Mouse (Mus musculus): ENCODE data around the gene 2310061I04Rik. TPM values are rescaled to one million over a fixed set of nuclear protein-coding genes. Genes with fewer than 3 reads are reported as not detected.

2310061I04Rik gene
- total and polyA plus RNA-seq, 3 experiments = 11.4 to 106 TPM; not detected in 1

GRCm38 (mm10) chr17:35870884-35871696 is 26.1 kb downstream of the 2310061I04Rik start:
- H3K4me1 ChIP-seq (ENCODE audit: control insufficient read depth in 1 of 2, insufficient read depth in 2 of 2, low read length in 2 of 2) = peaks cover 2 to 18% of the 10 kb centered on the region in 2 experiments; a peak in 3 of 4 replicates
- DNase-seq (ENCODE audit: low read depth, low spot score) = peak; percentile 74
- peak overlapping the region; percentile 88 for H3K27ac ChIP-seq (ENCODE audit: control insufficient read depth, low read depth, low read length)
- H3K4me3 ChIP-seq (ENCODE audit: control insufficient read depth in 1 of 2, insufficient read depth in 1 of 2, low read depth in 2 of 2, low read length in 2 of 2) = peak overlapping the region; percentile 21 to 38
- no peaks in the 10 kb centered on the region for H3K27me3 ChIP-seq (ENCODE audit: control insufficient read depth in 1 of 2, insufficient read depth in 2 of 2, low read length in 2 of 2)
- no peaks in the 10 kb centered on the region for H3K9me3 ChIP-seq (replicated peaks; ENCODE audit: insufficient read depth, low read length)
- peaks cover 0 to 14% of the 10 kb centered on the region in 2 experiments; a peak in 2 of 4 replicates for H3K36me3 ChIP-seq (ENCODE audit: control insufficient read depth in 1 of 2, insufficient read depth in 2 of 2, low read length in 2 of 2)
- H3K9ac ChIP-seq (ENCODE audit: control insufficient read depth, low read depth, low read length, poor library complexity, severe bottlenecking) = peak overlapping the region; percentile 52
- H3K79me2 ChIP-seq (ENCODE audit: control insufficient read depth, insufficient read depth, low read length, poor library complexity) = peaks cover 18% of the 10 kb centered on the region
- TF ChIP-seq MXI1 (IDR thresholded peaks at IDR 0.05; ENCODE audit: low read depth, low read length) (no peak), HCFC1 (IDR thresholded peaks at IDR 0.05; ENCODE audit: low read depth, low read length) (no peak), TCF12 (IDR thresholded peaks at IDR 0.05; ENCODE audit: low read depth, low read length) (no peak), SMC3 (IDR thresholded peaks at IDR 0.05; ENCODE audit: low read depth, low read length) (peak; percentile 76), USF2 (IDR thresholded peaks at IDR 0.05; ENCODE audit: borderline replicate concordance in 1 of 2, insufficient read depth in 1 of 2, low read depth in 1 of 2, low read length in 2 of 2) (no peak), ZNF384 (IDR thresholded peaks at IDR 0.05; ENCODE audit: low read depth, low read length) (peak; percentile 85), E2F4 (IDR thresholded peaks at IDR 0.05; ENCODE audit: borderline replicate concordance, low read depth, low read length) (no peak), RCOR1 (IDR thresholded peaks at IDR 0.05; ENCODE audit: low read depth, low read length) (0 out of 2 replicates have a peak, but pooled peaks have one; percentile 17), MEF2A (IDR thresholded peaks at IDR 0.05; ENCODE audit: extremely low read depth, insufficient replicate concordance, low read depth, low read length, poor library complexity, severe bottlenecking) (no peak), ELF1 (IDR thresholded peaks at IDR 0.05; ENCODE audit: low read depth, low read length) (no peak), MYB (IDR thresholded peaks at IDR 0.05; ENCODE audit: low read depth, low read length) (no peak), TBP (IDR thresholded peaks at IDR 0.05; ENCODE audit: low read depth, low read length) (0 out of 2 replicates have a peak, but pooled peaks have one; percentile 4), ZMIZ1 (IDR thresholded peaks at IDR 0.05; ENCODE audit: low read depth, low read length) (no peak), MAX (IDR thresholded peaks at IDR 0.05; ENCODE audit: low read length) (no peak), CTCF (IDR thresholded peaks at IDR 0.05 in 2 of 3, conservative IDR thresholded peaks at IDR 0.05 in 1 of 3; ENCODE audit: control insufficient read depth in 1 of 3, insufficient read depth in 1 of 3, low read depth in 2 of 3, low read length in 3 of 3, poor library complexity in 1 of 3, severe bottlenecking in 1 of 3) (peak; percentile 59 to 80 (median 73)), ZKSCAN1 (IDR thresholded peaks at IDR 0.05; ENCODE audit: low read depth, low read length) (no peak), POLR2AphosphoS5 (IDR thresholded peaks at IDR 0.05; ENCODE audit: borderline replicate concordance, low read depth, low read length) (no peak), SIN3A (IDR thresholded peaks at IDR 0.05; ENCODE audit: low read length) (no peak; the same call in 1 of the 2 replicates), EP300 (IDR thresholded peaks at IDR 0.05; ENCODE audit: low read depth in 1 of 2, low read length in 2 of 2) (no peak), GABPA (IDR thresholded peaks at IDR 0.05; ENCODE audit: low read depth, low read length) (no peak), MAZ (IDR thresholded peaks at IDR 0.05; ENCODE audit: low read depth, low read length) (no peak), CHD1 (IDR thresholded peaks at IDR 0.05; ENCODE audit: low read depth, low read length) (no peak), MYC (IDR thresholded peaks at IDR 0.05; ENCODE audit: low read depth, low read length) (no peak), ETS1 (IDR thresholded peaks at IDR 0.05; ENCODE audit: low read depth, low read length) (no peak), NRF1 (IDR thresholded peaks at IDR 0.05; ENCODE audit: insufficient read depth, low read depth, low read length, poor library complexity, severe bottlenecking) (no peak), JUND (IDR thresholded peaks at IDR 0.05; ENCODE audit: low read depth, low read length) (no peak), USF1 (IDR thresholded peaks at IDR 0.05; ENCODE audit: low read depth, low read length) (0 out of 2 replicates have a peak, but pooled peaks have one; percentile 8), GATA1 (IDR thresholded peaks at IDR 0.05; ENCODE audit: low read depth, low read length) (no peak), KAT2A (conservative IDR thresholded peaks at IDR 0.05; ENCODE audit: low read depth, low read length) (no peak), UBTF (IDR thresholded peaks at IDR 0.05; ENCODE audit: borderline replicate concordance, insufficient read depth, low read depth, low read length) (no peak), RAD21 (IDR thresholded peaks at IDR 0.05; ENCODE audit: low read depth, low read length) (peak; percentile 70), NELFE (IDR thresholded peaks at IDR 0.05; ENCODE audit: low read depth, low read length) (no peak), POLR2AphosphoS2 (IDR thresholded peaks at IDR 0.05; ENCODE audit: low read length) (no peak), TAL1 (IDR thresholded peaks at IDR 0.05; ENCODE audit: low read length) (no peak), MAFK (IDR thresholded peaks at IDR 0.05; ENCODE audit: borderline replicate concordance, low read depth, low read length) (no peak), CHD2 (IDR thresholded peaks at IDR 0.05; ENCODE audit: low read length) (no peak)

Measured in MEL (cell line).